Mouse (Mus musculus) hindbrain, embryonic 15.5 days (tissue): ENCODE measurements around the gene Tceanc. TPM values are rescaled to one million over a fixed set of nuclear protein-coding genes. Genes with fewer than 3 reads are reported as not detected.
A peak's percentile ranks its signal among the peaks of the same experiment; 100 is the strongest.

Experiments
- ATAC-seq: fragments of 200-750 bp; cut with Nextera tagmentation; 2 replicates; pipeline ENCODE4 v1.8.0; 2017; ENCODE audit warnings: low read depth, moderate number of reproducible peaks, moderate TSS enrichment; ENCODE audit not compliant: low FRiP score
- H3K27ac ChIP-seq: fragments of 300-500 bp; sonication (generic); replicated peaks from 2 replicates; pipeline ENCODE4 v1.5.1; 2015; ENCODE audit warnings: mild to moderate bottlenecking, inconsistent platforms
- H3K27me3 ChIP-seq: fragments of 300-500 bp; sonication (generic); 2 replicates; pipeline ENCODE4 v1.6.1; 2015; ENCODE audit warnings: control low read depth, inconsistent platforms
- H3K36me3 ChIP-seq: fragments of 300-500 bp; sonication (generic); 2 replicates; pipeline ENCODE4 v1.6.1; 2015; ENCODE audit warnings: control low read depth, inconsistent platforms
- H3K4me1 ChIP-seq: fragments of 300-500 bp; sonication (generic); replicated peaks from 2 replicates; pipeline ENCODE4 v1.6.1; 2015; ENCODE audit warnings: control low read depth, inconsistent platforms
- H3K4me2 ChIP-seq: fragments of 300-500 bp; sonication (generic); 2 replicates; pipeline ENCODE4 v1.6.1; 2015; ENCODE audit warnings: moderate library complexity, mild to moderate bottlenecking, inconsistent platforms
- H3K4me3 ChIP-seq: fragments of 300-500 bp; sonication (generic); 2 replicates; pipeline ENCODE4 v1.5.1; 2015; ENCODE audit warnings: mild to moderate bottlenecking, inconsistent platforms
- H3K9ac ChIP-seq: fragments of 300-500 bp; sonication (generic); 2 replicates; pipeline ENCODE4 v1.6.1; 2015; ENCODE audit warnings: inconsistent platforms
- H3K9me3 ChIP-seq: fragments of 300-500 bp; sonication (generic); 2 replicates; pipeline ENCODE4 v1.6.1; 2016; ENCODE audit warnings: control low read depth, inconsistent platforms
- WGBS: fragments of 180-500 bp; shearing (Covaris S2); methylation state at CpG from one replicate; pipeline ENCODE4 v1.1.7; 2015; 5-methylcytosine and 5-hydroxymethylcytosine counted together
- polyA plus RNA-seq: library from polyadenylated mRNA; unstranded; fragments of >200 nt; fragmentation: Nextera tagmentation; extraction: Ambion mirVana; gene quantifications from 2 replicates; pipeline ENCODE4 v1.2.1, GENCODE M21; 2015

Tceanc gene
- polyA plus RNA-seq, 1 experiment from 2014 or later, result 4.4 TPM

- WGBS, result 19% methylated on average over 28 of the region's 28 CpGs
- H3K27ac ChIP-seq, result peak overlapping the region; percentile 84
- peak; percentile 57 for ATAC-seq
These were observed 39.6 kb downstream of the Tceanc start for GRCm38 (mm10) chrX:166478631-166479364.

GRCm38 (mm10) chrX:166477393-166477792, 41.0 kb downstream of the Tceanc start:
- Histone ChIP-seq H3K27ac (no peak overlapping the region), H3K4me1 (peaks cover 12% of the 10 kb centered on the region), H3K9me3 (no peaks in the 10 kb centered on the region), H3K36me3 (no peaks in the 10 kb centered on the region), H3K4me2 (peak overlapping the region; percentile 61), H3K27me3 (no peaks in the 10 kb centered on the region), H3K4me3 (0 out of 2 replicates have a peak overlapping the region, but pooled peaks have one; percentile 13), H3K9ac (no peak overlapping the region)
- no peak for ATAC-seq
- WGBS, result 69% methylated on average over 6 of the region's 6 CpGs

More at GRCm38 (mm10) chrX:166478631-166479364, 39.6 kb downstream of the Tceanc start:
- no peaks in the 10 kb centered on the region for H3K36me3 ChIP-seq
- H3K4me2 ChIP-seq, result peak overlapping the region; percentile 61
- peaks cover 12% of the 10 kb centered on the region for H3K4me1 ChIP-seq
- peak overlapping the region; percentile 60 for H3K4me3 ChIP-seq
- H3K9ac ChIP-seq, result peak overlapping the region; percentile 67
- no peaks in the 10 kb centered on the region for H3K9me3 ChIP-seq
- H3K27me3 ChIP-seq, result no peaks in the 10 kb centered on the region

DNA sequence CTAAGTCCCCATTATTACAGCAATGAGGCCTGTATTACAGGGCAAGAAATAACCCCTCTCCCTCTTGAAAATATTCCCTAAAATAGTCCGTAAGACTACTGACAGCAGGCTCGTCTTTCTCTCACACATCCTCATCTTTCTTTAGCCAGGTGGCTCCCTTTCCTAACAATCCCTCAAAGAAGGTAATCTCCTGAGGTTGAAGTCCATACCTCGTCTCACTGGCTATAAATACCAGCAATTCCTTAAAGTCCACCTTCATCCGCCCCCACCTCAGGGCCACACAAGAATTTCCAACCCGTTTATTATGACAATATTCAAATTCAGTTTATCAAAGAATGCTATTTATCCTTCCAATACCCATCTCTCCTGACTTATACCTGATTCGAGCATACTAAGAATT, 45.8 kb downstream of the Tceanc start:
- 91% methylated on average over 6 of the region's 6 CpGs for WGBS
- H3K9me3 ChIP-seq, result no peaks in the 10 kb centered on the region
- no peaks in the 10 kb centered on the region for H3K27me3 ChIP-seq
- no peaks in the 10 kb centered on the region for H3K36me3 ChIP-seq
- H3K27ac ChIP-seq, result no peak overlapping the region
- ATAC-seq, result no peak
- H3K9ac ChIP-seq, result no peak overlapping the region
- no peak overlapping the region for H3K4me3 ChIP-seq
- peaks cover 9% of the 10 kb centered on the region for H3K4me1 ChIP-seq
- H3K4me2 ChIP-seq, result no peak overlapping the region

DNA sequence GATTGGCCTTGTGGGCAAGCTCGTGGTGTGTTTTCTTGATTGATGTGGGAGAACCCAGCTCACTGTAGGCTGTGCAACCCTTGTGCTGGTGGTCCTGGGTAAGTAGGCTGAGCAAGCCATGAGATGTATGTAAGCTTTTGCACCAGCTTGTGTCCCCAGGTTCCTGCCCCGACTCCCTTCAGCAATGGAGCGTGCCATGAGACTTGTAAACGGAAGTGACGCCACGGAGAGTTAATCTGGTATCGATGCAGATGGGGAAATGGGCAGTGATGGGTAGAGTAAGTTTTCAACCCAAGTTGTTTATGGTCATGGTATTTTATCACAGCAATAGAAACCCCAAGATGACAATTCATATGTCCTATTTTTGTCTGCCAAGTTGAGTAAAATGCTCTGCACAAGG, 50.0 kb downstream of the Tceanc start:
- no peaks in the 10 kb centered on the region for H3K36me3 ChIP-seq
- H3K9ac ChIP-seq, result no peak overlapping the region
- H3K4me2 ChIP-seq, result no peak overlapping the region
- ATAC-seq, result no peak
- H3K4me3 ChIP-seq, result no peak overlapping the region
- H3K4me1 ChIP-seq, result no peaks in the 10 kb centered on the region
- WGBS, result 97% methylated on average over 7 of the region's 7 CpGs
- no peaks in the 10 kb centered on the region for H3K9me3 ChIP-seq
- no peak overlapping the region for H3K27ac ChIP-seq
- H3K27me3 ChIP-seq, result no peaks in the 10 kb centered on the region

GRCm38 (mm10) chrX:166455525-166455924, 62.8 kb downstream of the Tceanc start:
- Histone ChIP-seq H3K4me2 (no peak overlapping the region), H3K27ac (no peak overlapping the region), H3K36me3 (no peaks in the 10 kb centered on the region), H3K4me3 (no peak overlapping the region), H3K27me3 (no peaks in the 10 kb centered on the region), H3K9ac (no peak overlapping the region), H3K4me1 (no peaks in the 10 kb centered on the region), H3K9me3 (no peaks in the 10 kb centered on the region)
- 78% methylated on average over 1 of the region's 1 CpGs for WGBS
- no peak for ATAC-seq

DNA sequence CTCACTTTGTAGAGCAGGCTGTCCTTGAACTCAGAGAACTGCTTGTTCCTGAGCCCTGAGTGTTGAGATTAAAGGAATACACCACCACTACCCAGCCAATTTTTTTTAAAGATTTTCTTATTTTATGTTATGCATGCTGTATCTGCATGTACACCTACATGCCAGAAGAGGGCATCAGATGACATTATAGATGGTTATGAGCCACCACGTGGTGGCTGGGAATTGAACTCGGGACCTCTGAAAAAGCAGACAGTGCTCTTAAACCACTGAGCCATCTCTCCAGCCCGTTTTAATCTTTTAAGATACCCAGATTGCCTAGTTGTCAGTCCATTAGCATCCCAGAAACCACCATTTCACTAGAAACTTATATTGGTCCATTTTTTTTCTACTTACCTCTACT, 64.0 kb downstream of the Tceanc start:
- Histone ChIP-seq H3K9me3 (no peaks in the 10 kb centered on the region), H3K9ac (no peak overlapping the region), H3K36me3 (no peaks in the 10 kb centered on the region), H3K4me3 (no peak overlapping the region), H3K4me1 (no peaks in the 10 kb centered on the region), H3K4me2 (no peak overlapping the region), H3K27me3 (no peaks in the 10 kb centered on the region), H3K27ac (no peak overlapping the region)
- 73% methylated on average over 3 of the region's 3 CpGs for WGBS
- ATAC-seq, result no peak

GRCm38 (mm10) chrX:166453532-166453931, 64.8 kb downstream of the Tceanc start:
- H3K36me3 ChIP-seq, result no peaks in the 10 kb centered on the region
- WGBS, result 88% methylated on average over 6 of the region's 6 CpGs
- H3K9me3 ChIP-seq, result no peaks in the 10 kb centered on the region
- no peak overlapping the region for H3K27ac ChIP-seq
- no peaks in the 10 kb centered on the region for H3K27me3 ChIP-seq
- no peak overlapping the region for H3K4me2 ChIP-seq
- H3K4me1 ChIP-seq, result no peaks in the 10 kb centered on the region
- H3K4me3 ChIP-seq, result no peak overlapping the region
- H3K9ac ChIP-seq, result no peak overlapping the region
- ATAC-seq, result no peak

Other genes starting within 250 kb of the Tceanc start
- gene Trappc2, start 78.0 kb downstream of the Tceanc start, polyA plus RNA-seq, result 78.9 and 87.4 TPM in 2 replicates
- 6.3 and 6.6 TPM in 2 replicates for gene Ofd1, start 77.9 kb downstream of the Tceanc start, polyA plus RNA-seq
- gene Rab9, start 38.7 kb downstream of the Tceanc start, polyA plus RNA-seq, result 47.1 and 49.1 TPM in 2 replicates
- 3.0 and 3.9 TPM in 2 replicates for gene Egfl6, start 67.2 kb upstream of the Tceanc start, polyA plus RNA-seq